Mouse (Mus musculus): ENCODE data around the gene Pemt. TPM values are rescaled to one million over a fixed set of nuclear protein-coding genes. Genes with fewer than 3 reads are reported as not detected.
"Not testable (repeated sequence)": the region's sequence is repeated elsewhere in the genome, so short reads cannot be mapped to it uniquely, and the experiment has no call there.

Gene Pemt
- total RNA-seq, 2 experiments from 2014 or later = 3.4 to 3.5 TPM

- intact Hi-C loops (cut with DNase I) = loop anchor here (5.0 kb wide), 1 partner anchor 46 kb away; no protein-coding TSS in a partner anchor
- H3K27ac ChIP-seq = peak overlapping the region; percentile 91
- TF ChIP-seq CTCF (IDR thresholded peaks at IDR 0.05) = no peak
Observed at GRCm38 (mm10) chr11:59948401-59948767, 97.9 kb downstream of the Pemt start.

GRCm38 (mm10) chr11:59947752-59948400 lies 98.4 kb downstream of the Pemt start, which contains the start of gene Med9:
Gene Med9, plus strand, starts transcription at chr11:59948206.
- Histone ChIP-seq H3K27ac (peak within 1 kb of the TSS; percentile 91), H3K4me3 (peak within 1 kb of the TSS; percentile 91)
- DNase-seq = peak; percentile 96
- intact Hi-C loops (cut with DNase I) = loop anchor here (5.0 kb wide), 1 partner anchor 46 kb away; no protein-coding TSS in a partner anchor
- 0 out of 2 replicates have a peak, but pooled peaks have one; percentile 3 for TF ChIP-seq CTCF (IDR thresholded peaks at IDR 0.05)

More at GRCm38 (mm10) chr11:59948401-59948767, 97.9 kb downstream of the Pemt start:
- DNase-seq = no peak
- peak overlapping the region; percentile 91 for H3K4me3 ChIP-seq

GRCm38 (mm10) chr11:59944855-59945254 lies 101.4 kb downstream of the Pemt start:
- intact Hi-C loops (cut with DNase I) = loop anchor here (5.0 kb wide), 1 partner anchor 43 kb away; no protein-coding TSS in a partner anchor
- not testable (repeated sequence) for H3K27ac ChIP-seq, H3K4me3 ChIP-seq, DNase-seq

GRCm38 (mm10) chr11:59941391-59941790 lies 104.9 kb downstream of the Pemt start:
- intact Hi-C loops (cut with DNase I) = no loop called here
- Histone ChIP-seq H3K4me3 (no peak overlapping the region), H3K27ac (no peak overlapping the region)
- TF ChIP-seq CTCF (IDR thresholded peaks at IDR 0.05) = no peak
- DNase-seq = no peak

DNA sequence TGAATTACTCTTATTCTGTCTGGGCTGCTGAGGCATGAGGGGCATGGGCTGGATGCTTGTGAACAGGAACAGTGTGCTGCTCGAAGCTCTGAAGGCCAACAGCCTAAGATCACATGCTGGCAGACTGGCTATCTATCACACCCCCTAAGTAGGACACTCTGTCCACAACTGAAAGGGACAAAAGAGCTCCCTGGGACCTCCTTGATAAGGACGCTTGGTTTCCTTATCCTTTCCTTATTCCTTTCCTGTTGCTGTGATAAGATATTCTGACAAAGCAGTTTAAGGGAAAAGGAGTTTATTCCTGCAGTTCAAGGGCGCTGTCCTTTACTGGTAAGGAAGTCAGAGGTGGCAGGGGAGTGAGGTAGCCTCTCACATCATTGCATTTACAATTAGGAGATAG lies 105.6 kb downstream of the Pemt start:
- DNase-seq = no peak
- no peak overlapping the region for H3K4me3 ChIP-seq
- no peak for TF ChIP-seq CTCF (IDR thresholded peaks at IDR 0.05)
- intact Hi-C loops (cut with DNase I) = no loop called here
- no peak overlapping the region for H3K27ac ChIP-seq

- DNase-seq = no peak
- TF ChIP-seq CTCF (IDR thresholded peaks at IDR 0.05) = no peak
- Histone ChIP-seq H3K4me3 (no peak overlapping the region), H3K27ac (no peak overlapping the region)
- intact Hi-C loops (cut with DNase I) = no loop called here
Observed at GRCm38 (mm10) chr11:59939821-59940220, 106.5 kb downstream of the Pemt start.

DNA sequence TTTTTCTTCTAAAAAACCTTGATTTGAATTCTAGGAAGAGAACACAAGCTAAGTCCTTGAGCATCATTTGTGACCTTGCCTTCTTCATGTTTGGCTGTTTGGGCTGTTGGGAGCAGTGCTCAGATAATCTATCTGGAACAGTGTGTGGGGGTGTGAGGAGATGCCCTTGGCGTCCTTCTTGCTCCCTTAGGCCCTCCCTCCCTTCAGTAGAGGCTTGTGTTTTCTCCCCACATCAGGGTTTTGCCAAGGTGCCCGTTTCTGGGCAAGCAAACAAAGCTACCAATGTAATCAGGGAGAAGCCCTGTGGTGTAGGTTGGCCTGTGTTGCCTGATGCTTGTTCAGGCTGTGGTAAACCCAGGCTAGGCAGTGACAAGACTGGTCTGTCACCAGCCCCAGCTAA lies 108.7 kb downstream of the Pemt start:
- Histone ChIP-seq H3K27ac (no peak overlapping the region), H3K4me3 (no peak overlapping the region)
- DNase-seq = no peak
- intact Hi-C loops (cut with DNase I) = no loop called here
- no peak for TF ChIP-seq CTCF (IDR thresholded peaks at IDR 0.05)

DNA sequence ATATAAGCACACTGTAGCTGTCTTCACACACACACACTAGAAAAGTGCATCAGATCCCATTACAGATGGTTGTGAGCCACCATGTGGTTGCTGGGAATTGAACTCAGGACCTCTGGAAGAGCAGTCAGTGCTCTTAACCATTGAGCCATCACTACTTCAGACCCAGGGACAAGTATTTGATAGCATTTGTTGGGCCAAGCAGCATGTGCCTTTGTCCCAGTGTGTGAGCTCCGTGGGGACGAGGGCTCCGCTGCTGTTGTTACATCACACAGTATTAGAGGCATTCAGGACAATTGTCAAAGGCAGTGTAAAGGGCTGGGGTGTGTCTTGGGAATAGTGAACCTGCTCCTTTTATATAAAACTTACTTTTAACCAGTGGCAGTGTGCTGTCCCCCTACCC lies 109.3 kb downstream of the Pemt start:
- DNase-seq = no peak
- Histone ChIP-seq H3K27ac (no peak overlapping the region), H3K4me3 (no peak overlapping the region)
- intact Hi-C loops (cut with DNase I) = no loop called here
- TF ChIP-seq CTCF (IDR thresholded peaks at IDR 0.05) = no peak

- Histone ChIP-seq H3K27ac (no peak overlapping the region), H3K4me3 (no peak overlapping the region)
- intact Hi-C loops (cut with DNase I) = no loop called here
- TF ChIP-seq CTCF (IDR thresholded peaks at IDR 0.05) = no peak
- DNase-seq = no peak
Observed at GRCm38 (mm10) chr11:59933943-59934342, 112.3 kb downstream of the Pemt start.

DNA sequence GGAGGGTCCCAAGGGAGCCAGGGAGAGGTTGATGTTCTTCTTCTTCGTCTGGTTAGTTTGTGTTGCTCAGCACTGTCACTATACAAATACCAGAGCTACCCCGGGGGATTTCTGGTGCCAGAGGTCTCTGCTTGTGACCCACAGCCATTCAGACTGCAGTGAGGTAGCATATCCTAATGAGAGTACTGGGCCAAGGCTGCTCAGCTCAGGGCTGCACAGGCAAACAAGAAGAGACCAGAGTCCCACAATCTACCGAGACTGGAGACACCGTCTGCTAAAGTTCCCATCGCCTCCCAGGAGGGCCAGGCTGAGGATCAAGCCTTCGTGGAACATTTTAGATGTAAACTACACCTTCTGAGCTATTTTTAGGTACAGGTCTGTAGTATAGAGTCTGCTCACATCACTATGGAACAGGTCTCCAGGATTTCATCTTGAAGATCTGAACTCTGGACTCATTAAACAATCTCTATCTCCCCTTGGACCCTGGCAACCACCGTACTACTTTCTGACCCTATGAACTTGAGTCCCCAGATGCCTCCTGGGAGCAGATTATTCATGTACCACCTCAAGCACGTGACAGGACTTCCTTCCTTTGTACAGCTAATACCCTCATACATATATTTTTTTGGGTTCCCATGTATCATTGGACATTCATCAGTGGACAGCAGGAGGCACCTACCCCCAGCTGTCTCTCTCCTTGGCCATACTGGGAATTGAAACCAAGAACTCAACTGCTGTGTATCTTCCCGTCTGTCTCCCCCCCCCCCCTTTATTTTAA lies 113.5 kb downstream of the Pemt start:
- Histone ChIP-seq H3K27ac (no peak overlapping the region), H3K4me3 (no peak overlapping the region)
- no peak for TF ChIP-seq CTCF (IDR thresholded peaks at IDR 0.05)
- intact Hi-C loops (cut with DNase I) = no loop called here
- no peak for DNase-seq

GRCm38 (mm10) chr11:59930031-59930430 lies 116.3 kb downstream of the Pemt start:
- H3K4me3 ChIP-seq = no peak overlapping the region
- intact Hi-C loops (cut with DNase I) = no loop called here
- H3K27ac ChIP-seq = no peak overlapping the region
- TF ChIP-seq CTCF (IDR thresholded peaks at IDR 0.05) = no peak
- no peak for DNase-seq

- DNase-seq = no peak
- Histone ChIP-seq H3K4me3 (no peak overlapping the region), H3K27ac (no peak overlapping the region)
- intact Hi-C loops (cut with DNase I) = no loop called here
- TF ChIP-seq CTCF (IDR thresholded peaks at IDR 0.05) = no peak
Observed at GRCm38 (mm10) chr11:59921265-59921664, 125.0 kb downstream of the Pemt start.

Other genes starting within 250 kb of the Pemt start
- gene Flcn, start 236.5 kb downstream of the Pemt start, total RNA-seq (2021) = 10 to 100 TPM; 46.3 to 51.3 TPM
- gene Nt5m, start 207.0 kb downstream of the Pemt start, total RNA-seq (2021) = 10 to 100 TPM; 17.8 to 22.2 TPM
- 10 to 100 TPM; 84.8 to 89.9 TPM for gene Cops3, start 206.7 kb downstream of the Pemt start, total RNA-seq (2021)
- gene Med9, start 98.3 kb downstream of the Pemt start, total RNA-seq (2021) = 10 to 100 TPM; 17.3 to 18.3 TPM
- gene Rasd1, start 81.5 kb downstream of the Pemt start, total RNA-seq (2021) = 1 to 10 TPM in 1 of 2 experiments, under 1 TPM in 1; 0.74 to 6.3 TPM
- 10 to 100 TPM; 23.8 to 27.3 TPM for gene Rai1, start 58.5 kb upstream of the Pemt start, total RNA-seq (2021)
- gene Srebf1, start 176.1 kb upstream of the Pemt start, total RNA-seq (2021) = 10 to 100 TPM; 27.5 to 43.4 TPM